Mouse (Mus musculus) urinary bladder, postnatal 36 days (tissue): Measurements from ENCODE around the gene Triobp.
A peak's percentile ranks its signal among the peaks of the same experiment; 100 is the strongest.
"Not testable (repeated sequence)": the region's sequence is repeated elsewhere in the genome, so short reads cannot be mapped to it uniquely, and the experiment has no call there.

ENCODE experiments used
- DNase-seq, 2 experiments: peaks; one replicate each; pipeline ENCODE4 v3.0.0; 2022; ENCODE audit warnings: low spot score in 2 of 2, mixed read lengths in 1 of 2

The Triobp gene

DNA sequence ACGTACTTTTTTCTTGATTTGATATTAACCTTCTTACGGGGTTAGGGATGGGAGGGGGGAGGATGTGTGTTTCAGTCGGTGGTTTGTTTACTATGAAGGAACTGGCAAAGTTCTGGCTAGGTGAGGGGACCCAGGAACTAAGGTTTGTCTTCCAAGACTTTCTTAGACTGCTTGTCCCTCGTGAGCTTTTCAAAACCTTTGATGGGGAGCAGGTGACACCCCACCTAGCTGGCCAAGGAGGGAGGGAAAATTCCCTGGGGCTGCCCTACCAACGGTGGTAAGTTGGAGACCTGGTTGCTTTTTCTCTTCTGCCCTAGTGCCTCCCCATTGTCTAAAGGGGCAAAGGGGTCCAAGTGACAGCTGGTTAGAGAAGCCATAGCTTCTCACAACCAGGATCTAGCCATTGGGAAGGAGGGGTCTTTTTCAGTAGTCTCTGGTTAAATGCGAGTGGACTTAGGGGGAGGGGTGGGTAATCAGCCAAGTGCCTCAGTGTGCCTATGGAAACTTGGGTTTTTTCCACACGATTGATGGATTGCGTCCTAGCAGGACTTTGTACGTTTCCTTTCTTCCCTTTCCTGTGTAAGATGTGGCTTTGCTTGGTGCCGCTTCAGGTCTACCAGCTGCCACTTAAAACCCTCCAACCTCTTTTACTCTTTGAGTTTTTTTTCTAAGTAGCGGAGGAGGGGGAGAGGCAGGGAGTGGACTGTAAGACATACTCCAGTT, 82.2 kb downstream of the Triobp start:
- DNase-seq = no peak

DNA sequence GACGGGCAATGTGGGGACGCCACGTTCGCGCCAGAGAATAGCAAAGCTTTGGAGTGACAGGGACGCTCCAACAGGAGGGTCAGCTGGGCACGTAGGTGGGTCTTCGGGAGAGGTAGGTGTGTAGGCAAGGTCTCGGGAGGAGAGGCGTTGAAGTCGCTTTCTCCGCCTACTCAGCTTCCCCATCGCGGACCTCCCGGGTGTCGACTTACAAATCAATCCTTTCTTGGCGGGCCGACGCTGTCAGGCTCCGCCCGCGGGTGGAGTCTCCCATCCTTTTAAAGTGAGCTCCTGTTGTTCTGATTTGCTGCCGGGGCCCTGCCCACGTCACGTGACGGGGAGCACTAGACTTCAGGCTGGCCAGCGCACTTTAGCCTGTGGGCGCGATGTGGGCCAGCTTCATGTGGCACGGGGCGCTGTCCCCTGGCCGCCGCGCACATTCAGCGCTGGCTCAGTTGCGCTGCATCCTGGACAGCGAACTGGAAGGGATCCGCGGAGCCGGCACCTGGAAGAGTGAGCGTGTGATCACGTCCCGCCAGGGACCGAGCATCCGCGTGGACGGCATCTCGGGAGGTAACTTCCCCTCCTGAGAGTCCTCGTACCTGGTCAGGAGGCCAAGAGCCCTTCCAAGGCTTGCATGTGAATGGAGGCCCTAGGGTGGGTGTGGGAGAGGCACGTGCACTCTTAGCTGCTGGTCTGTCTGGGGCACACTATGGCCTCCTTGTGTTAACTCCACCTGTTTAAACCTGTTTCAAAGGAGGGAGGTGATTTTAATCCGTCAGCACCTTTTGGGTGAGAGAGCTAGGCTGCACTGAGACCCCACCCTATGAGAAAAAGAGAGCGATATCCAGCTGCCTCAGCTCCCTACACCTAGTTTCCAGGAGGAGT, 83.3 kb downstream of the Triobp start:
- peak; percentile 87 to 90 for DNase-seq

DNA sequence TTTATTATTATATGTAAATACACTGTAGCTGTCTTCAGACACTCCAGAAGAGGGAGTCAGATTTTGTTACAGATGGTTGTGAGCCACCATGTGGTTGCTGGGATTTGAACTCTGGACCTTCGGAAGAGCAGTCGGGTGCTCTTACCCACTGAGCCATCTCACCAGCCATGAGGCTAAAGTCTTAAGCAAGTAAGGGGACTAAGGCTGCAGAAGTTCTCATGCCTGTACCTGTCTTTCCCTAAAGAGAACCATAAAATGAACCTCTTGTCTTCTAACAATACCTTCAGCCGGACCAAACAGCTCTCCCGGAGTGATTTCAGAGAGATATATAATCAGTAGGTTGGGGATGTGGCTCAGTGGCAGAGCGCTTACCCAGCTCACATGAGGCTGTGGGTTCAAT, 84.4 kb downstream of the Triobp start:
- not testable (repeated sequence) for DNase-seq

GRCm38 (mm10) chr15:79037913-79038328, 90.4 kb downstream of the Triobp start:
- peak; percentile 59 to 71 for DNase-seq

- no peak for DNase-seq
Measured at GRCm38 (mm10) chr15:79038331-79038730, 90.8 kb downstream of the Triobp start.

DNA sequence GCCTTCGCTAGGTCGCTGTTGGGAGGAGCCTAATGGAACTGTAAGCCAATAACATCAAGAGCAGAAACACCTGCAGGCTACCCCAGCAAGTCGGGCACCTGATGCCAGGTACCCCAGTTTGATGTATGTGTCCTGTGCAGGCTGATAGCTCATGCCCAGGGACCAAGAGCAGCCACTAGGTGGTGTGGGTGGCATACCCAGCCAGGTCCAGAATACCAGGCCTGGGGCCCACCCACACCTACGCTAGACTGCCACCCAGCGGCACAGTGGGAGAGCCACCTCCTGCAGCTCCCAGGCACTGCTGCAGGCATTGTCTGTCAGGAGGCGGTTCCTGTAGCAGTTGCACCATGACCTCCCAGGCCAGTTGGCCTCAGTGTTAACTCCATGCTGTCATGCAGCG, 91.3 kb downstream of the Triobp start:
- DNase-seq = peak; percentile 73 to 83

- no peak for DNase-seq
Measured at GRCm38 (mm10) chr15:79040501-79041416, 93.2 kb downstream of the Triobp start.

DNA sequence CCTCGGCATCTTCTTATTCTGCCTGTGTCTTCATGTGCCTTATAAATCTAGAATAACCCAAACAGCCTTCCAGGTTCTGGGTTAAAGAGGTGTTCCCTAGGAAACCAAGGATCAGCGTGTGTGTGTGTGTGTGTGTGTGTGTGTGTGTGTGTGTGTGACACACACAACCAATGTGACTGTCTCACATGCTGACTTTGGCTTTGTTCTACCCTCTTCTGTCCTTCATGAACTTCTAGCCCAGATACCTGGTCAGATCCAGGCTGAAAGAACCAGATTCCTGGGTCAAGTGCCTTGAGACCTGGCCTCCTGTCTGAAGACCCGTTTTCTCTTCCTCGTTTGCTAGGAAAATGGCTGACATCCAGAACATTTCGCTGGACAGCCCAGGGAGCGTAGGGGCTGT, 94.1 kb downstream of the Triobp start, which contains the start of gene Galr3:
Gene Galr3 (plus strand): TSS at position 301 of the 400 bp plus-strand sequence.
- DNase-seq = no peak

- DNase-seq = no peak
Measured at GRCm38 (mm10) chr15:79042721-79043491, 95.4 kb downstream of the Triobp start.

DNA sequence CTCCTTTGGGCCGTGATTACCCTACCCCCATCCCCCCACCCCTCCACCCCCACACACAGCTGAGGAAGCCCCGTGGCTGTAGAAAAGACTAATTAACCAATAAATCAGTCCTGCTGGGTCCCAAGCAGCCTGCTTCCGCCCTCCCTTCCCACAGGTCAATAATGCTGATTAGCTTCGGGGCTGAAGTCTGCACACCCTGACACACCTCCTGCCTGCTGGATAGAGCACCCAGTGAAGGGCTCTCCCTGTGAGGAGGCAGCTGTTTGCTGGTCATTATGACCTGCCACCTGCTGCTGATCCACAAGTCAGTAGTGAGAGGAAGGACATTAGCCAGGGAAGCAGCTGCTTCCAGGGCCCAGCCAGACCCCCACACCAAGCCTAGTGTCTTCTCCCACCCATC, 97.3 kb downstream of the Triobp start:
- no peak for DNase-seq

GRCm38 (mm10) chr15:79048186-79048585, 100.7 kb downstream of the Triobp start:
- no peak for DNase-seq

DNA sequence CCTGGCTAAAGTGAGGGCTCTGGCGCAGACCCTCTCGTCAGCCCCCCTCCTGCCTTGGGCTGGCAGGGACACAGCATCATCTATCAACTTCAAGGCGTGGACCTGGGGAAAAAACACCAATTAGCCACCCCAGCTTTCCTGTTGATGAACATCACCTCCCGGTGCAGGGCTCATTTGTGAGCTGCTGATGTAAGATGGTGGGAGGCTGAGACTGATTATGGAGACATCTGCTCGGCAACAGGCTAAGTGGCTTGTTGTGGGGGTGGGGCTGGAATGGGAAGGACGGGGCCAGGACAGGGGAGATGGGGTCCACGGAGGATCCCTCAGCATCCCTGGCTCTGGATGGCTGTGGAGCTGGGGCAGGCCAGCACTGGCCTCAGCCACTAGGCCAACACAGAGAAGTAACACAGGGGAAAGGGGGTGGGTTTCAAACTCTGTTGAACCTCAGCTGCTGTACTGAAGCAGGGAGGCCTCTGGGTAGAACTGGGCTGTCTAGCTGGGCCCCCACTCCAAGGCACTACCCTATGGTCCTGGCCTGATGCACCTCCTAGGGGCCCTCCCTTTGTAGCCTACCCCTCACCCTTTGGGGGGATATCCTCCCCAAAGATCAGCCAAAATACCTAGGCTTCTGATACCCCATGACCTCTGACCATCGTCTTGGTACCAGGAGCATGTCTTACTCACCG, 102.8 kb downstream of the Triobp start:
- no peak for DNase-seq

- no peak for DNase-seq
Measured at GRCm38 (mm10) chr15:79050964-79051363, 103.4 kb downstream of the Triobp start.

GRCm38 (mm10) chr15:79051461-79052360, 104.2 kb downstream of the Triobp start:
- peak in 1 of 2 experiments; percentile 28 for DNase-seq

- DNase-seq = no peak
Measured at GRCm38 (mm10) chr15:79052366-79052765, 104.8 kb downstream of the Triobp start.
